Mouse (Mus musculus) gastrocnemius, adult 18-20 months (tissue): ENCODE measurements around the gene Edaradd. TPM values are rescaled to one million over a fixed set of nuclear protein-coding genes. Genes with fewer than 3 reads are reported as not detected.
"Not testable (repeated sequence)": the region's sequence is repeated elsewhere in the genome, so short reads cannot be mapped to it uniquely, and the experiment has no call there.

Source experiments
- DNase-seq: peaks from one replicate; pipeline ENCODE4 v3.0.0; 2021; ENCODE audit warnings: low spot score
- total RNA-seq, 2 experiments: library from RNA; stranded (reverse); gene quantifications; 2 replicates each; pipeline ENCODE4 v1.2.3; 2021

The Edaradd gene
- total RNA-seq, 2 experiments from 2014 or later: not detected

DNA sequence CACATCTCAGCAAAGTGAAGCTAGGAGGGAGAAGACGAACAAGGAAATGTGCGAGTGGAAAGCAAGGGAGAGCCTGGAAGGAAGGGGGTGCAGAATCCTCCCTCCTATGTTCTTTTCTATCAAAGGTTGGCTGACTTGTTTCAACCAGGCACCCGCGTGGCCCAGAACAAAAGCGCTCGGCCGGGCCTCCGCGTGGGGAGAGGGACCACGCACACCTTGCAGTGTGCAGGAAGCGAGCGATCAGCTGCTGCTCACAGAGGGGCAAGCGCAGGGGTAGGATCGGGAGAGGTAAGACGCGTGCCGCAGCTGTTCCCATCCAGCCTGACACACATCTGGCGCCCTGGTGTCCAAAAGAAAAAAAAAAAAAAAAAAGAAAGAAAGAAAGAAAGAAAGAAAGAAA is 867 bp downstream of the Edaradd start:
- DNase-seq: no peak

- no peak for DNase-seq
Measured at GRCm38 (mm10) chr13:12511189-12511965, 8.9 kb downstream of the Edaradd start.

GRCm38 (mm10) chr13:12510032-12510431 is 10.2 kb downstream of the Edaradd start:
- no peak for DNase-seq

DNA sequence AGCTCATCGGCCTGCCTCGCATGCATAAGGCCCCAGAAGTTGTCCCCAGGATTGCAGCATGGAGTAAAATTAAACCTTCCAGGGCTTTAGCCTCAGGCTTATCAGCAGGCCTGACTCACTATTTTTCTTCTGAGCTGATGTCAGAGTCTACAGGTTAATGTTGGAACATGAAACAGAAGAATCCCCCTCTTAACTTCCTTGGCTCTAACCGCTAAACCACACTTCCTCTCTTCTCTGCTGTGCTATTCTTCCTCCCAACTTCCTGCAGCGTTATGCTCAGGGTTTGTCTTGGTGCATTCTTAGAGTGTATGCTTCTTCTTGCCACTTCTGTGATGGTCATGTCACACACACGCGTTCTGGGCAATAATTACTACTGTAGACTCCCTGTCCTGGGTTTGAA is 12.8 kb downstream of the Edaradd start:
- DNase-seq: no peak

GRCm38 (mm10) chr13:12505359-12505758 is 14.9 kb downstream of the Edaradd start:
- no peak for DNase-seq

DNA sequence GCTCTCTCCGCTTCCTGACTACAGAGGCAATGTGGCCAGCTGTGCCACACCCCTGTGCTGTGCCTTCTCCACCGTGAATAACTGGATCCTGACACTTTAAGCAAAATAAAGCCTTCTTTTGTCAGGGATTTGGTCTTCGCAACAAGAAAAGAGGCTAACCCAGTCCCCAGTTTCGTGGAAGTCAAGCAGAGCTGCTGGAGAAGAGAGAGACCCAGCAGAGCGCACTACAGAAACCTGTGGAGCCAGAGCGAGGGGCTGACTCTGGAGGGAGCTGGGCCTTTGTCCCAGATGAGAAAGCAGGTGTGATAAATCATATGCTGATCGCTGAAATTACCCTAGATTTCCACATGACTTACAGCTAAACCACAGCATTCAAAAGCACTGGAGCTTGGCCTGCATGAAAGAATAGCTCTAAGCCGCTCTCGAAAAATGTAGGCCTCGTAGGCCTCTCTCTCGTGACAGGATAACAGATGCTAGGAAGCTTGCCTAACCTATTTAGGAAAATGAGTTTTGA is 16.9 kb downstream of the Edaradd start:
- no peak for DNase-seq

DNA sequence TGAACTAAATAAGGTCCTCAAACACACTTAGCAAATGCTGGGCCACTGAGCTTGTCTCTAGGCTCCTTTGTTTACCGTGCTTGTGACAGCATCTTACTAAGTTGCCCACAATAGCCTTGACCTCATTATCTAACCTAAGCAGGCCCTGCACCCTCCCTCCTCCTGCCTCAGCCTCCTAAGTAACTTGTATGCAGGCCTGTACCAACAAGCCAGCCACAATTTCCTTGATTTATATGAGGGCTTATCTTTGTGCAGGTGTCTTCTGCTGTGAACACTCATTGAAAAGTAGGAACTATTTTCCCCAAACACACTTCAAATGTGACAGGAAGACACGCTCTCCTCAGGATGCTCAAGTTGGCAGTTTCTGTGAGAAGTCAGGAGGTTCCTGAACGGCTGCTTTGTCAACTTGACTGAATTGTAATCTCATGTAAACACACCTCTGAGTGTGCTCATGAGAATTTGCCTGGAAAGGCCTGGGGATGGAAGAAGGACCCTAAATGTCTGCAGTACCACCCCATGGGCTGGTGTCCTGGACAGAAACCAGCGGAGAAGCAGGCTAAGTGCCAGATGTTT is 17.5 kb downstream of the Edaradd start:
- no peak for DNase-seq

GRCm38 (mm10) chr13:12499107-12499506 is 21.1 kb downstream of the Edaradd start:
- DNase-seq: no peak

DNA sequence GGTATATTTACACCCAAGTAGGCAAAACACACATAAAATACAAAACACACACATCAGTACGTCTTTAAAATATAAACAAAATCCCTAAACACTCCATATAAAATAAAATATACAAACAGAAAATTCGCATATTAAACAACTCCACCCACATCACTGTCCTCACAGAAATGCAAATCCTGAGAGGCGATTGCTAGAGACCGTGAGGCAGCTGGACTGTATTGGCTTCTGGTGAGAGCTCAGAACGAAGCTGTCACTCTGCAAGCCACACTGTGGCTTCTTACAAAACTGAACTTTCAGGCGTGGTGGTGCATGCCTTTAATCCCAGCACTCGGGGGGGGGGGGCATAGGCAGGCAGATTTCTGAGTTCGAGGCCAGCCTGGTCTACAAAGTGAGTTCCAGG is 22.4 kb downstream of the Edaradd start:
- DNase-seq: no peak

GRCm38 (mm10) chr13:12494750-12495149 is 25.5 kb downstream of the Edaradd start:
- DNase-seq: no peak

DNA sequence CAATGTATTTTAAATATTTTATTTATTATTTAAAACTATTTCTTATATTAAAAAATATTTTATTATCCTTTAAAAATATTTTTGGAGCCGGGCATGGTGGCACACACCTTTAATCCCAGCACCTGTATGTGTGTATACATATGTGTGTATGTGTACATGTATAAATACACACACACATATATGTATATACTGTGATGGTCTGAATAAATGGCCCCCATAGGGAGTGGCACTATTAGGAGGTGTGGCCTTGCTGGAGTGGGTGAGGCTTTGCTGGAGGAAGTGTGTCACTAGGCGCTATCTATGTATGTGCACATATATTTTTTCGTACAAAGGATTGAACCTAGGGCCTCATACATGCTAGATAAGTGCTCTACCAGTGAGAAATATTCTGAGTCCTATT is 27.7 kb downstream of the Edaradd start:
- no peak for DNase-seq

- DNase-seq: no peak
Measured at GRCm38 (mm10) chr13:12485640-12486039, 34.6 kb downstream of the Edaradd start.

GRCm38 (mm10) chr13:12485197-12485596 is 35.0 kb downstream of the Edaradd start:
- no peak for DNase-seq

DNA sequence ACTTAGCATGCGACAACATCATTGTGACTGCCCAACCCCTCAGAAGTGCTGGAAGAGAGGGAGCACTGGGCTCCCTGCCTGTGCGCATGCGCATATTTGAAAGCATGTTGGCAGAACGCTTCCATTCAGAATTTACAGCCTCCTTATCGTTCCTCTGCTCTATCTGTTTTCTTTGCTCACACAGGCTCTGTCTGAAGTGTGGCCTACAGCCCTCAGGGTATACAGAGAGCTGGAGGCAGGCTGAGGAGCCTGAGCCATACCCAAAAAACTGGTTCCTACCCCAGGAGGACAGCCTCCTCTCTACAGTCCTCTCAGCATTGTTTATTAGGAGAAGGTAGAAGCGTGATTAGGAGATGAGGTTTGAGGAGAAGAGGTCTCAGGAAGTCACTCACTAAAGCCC is 40.4 kb downstream of the Edaradd start:
- no peak for DNase-seq

DNA sequence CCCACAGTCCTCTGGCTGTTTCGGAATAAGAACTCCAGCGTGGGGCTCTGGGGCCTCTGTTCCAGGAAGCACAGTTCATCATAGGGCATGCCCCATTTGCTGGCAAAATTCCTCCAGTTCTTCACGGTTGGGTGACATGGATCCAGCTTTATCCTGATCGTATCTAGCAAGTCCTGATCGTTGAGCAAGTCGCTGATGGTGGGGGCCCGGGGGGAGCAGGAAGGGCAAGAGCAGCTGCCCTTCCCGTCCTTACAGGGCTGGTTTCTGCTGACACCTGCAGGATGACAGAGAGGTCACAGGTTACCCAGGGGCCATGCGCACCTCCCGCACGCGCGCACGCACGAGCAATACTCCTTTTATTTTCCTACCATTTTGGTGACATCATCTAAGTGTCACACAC is 41.9 kb downstream of the Edaradd start:
- no peak for DNase-seq

DNA sequence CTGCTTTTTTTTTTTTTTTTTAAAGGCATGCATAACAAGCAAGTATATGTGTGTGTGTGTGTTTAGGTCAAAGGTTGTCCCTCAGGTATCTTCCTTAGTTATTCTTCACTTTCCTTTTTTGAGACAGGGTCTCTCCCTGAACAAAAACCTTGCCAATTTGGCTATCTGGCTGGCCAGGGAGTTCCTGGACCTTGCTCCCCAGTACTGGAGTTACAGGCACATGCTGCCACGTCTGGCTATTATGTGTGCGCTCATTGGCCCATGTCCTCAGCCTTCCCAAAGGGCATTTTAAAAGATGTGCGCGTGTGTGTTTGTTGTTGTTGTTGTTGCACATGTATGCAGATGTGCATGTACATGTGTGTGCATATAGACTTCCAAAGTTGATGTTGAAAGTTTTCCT is 43.4 kb downstream of the Edaradd start:
- no peak for DNase-seq

DNA sequence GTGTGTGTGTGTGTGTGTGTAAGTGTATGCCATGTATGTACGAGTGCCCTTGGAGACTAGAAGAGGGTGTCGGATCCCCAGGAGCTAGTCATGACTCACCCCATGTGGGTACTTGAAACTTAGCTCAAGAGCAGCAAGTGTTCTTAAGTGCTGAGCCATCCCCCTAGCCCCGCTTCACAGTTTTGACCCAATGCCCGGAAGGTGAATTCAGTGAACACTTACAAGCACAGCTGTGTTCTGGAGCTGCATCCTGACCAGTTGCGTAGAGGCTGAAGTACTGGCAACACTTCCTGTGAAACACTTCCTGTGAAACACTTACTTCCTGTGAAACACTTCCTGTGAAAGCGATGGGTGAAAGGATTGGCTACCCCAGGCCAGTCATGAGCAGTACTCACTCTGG is 45.0 kb downstream of the Edaradd start:
- DNase-seq: no peak

GRCm38 (mm10) chr13:12473724-12474378 is 46.4 kb downstream of the Edaradd start:
- DNase-seq: peak; percentile 72

- DNase-seq: no peak
Measured at GRCm38 (mm10) chr13:12468488-12468887, 51.8 kb downstream of the Edaradd start.

GRCm38 (mm10) chr13:12464844-12465243 is 55.4 kb downstream of the Edaradd start, which contains the start of gene Lgals8:
Gene Lgals8 (minus strand): TSS chr13:12464944.
- no peak for DNase-seq

- DNase-seq: not testable (repeated sequence)
Measured at GRCm38 (mm10) chr13:12464159-12464558, 56.1 kb downstream of the Edaradd start.

DNA sequence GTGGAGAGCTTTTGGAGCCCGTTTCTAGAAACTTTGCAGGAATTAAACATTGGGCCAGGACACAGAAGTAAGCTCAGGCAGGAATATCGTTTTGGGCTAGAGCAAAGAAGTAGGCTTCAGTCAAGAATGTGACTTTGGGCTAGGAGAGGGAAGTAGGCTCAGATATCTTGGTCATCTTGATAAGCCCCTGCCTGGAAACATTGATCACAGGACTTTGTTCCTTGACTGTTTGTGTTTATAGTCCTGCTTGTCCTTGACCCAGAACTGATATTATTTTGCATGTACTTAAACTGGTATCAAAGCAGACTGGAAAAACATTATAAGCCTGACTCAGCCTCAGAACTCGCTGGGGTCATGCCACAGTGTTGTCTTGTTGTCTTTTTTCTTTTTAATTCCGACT is 57.6 kb downstream of the Edaradd start:
- DNase-seq: no peak

- DNase-seq: no peak
Measured at GRCm38 (mm10) chr13:12461730-12462119, 58.5 kb downstream of the Edaradd start.
